Mouse (Mus musculus) midbrain, embryonic 12.5 days (tissue): ENCODE data around the gene Kcnq5. TPM values are rescaled to one million over a fixed set of nuclear protein-coding genes. Genes with fewer than 3 reads are reported as not detected.
"Not testable (repeated sequence)": the region's sequence is repeated elsewhere in the genome, so short reads cannot be mapped to it uniquely, and the experiment has no call there.

Experiments
- ATAC-seq: fragments of 200-750 bp; cut with Nextera tagmentation; 2 replicates; pipeline ENCODE4 v1.8.0; 2017; ENCODE audit warnings: low read depth, moderate TSS enrichment, moderate library complexity; ENCODE audit not compliant: low FRiP score
- H3K27ac ChIP-seq: fragments of 300-500 bp; sonication (generic); replicated peaks from 2 replicates; pipeline ENCODE4 v1.5.1; 2016; ENCODE audit warnings: mild to moderate bottlenecking
- H3K27me3 ChIP-seq: fragments of 300-500 bp; sonication (generic); 2 replicates; pipeline ENCODE4 v1.6.1; 2016; ENCODE audit warnings: mild to moderate bottlenecking
- H3K36me3 ChIP-seq: fragments of 300-500 bp; sonication (generic); 2 replicates; pipeline ENCODE4 v1.6.1; 2016
- H3K4me1 ChIP-seq: fragments of 300-500 bp; sonication (generic); 2 replicates; pipeline ENCODE4 v1.6.1; 2016
- H3K4me2 ChIP-seq: fragments of 300-500 bp; sonication (generic); replicated peaks from 2 replicates; pipeline ENCODE4 v1.6.1; 2016; ENCODE audit warnings: mild to moderate bottlenecking, moderate library complexity
- H3K4me3 ChIP-seq: fragments of 300-500 bp; sonication (generic); 2 replicates; pipeline ENCODE4 v1.5.1; 2016; ENCODE audit warnings: mild to moderate bottlenecking
- H3K9ac ChIP-seq: fragments of 300-500 bp; sonication (generic); replicated peaks from 2 replicates; pipeline ENCODE4 v1.6.1; 2016; ENCODE audit warnings: mild to moderate bottlenecking, moderate library complexity
- H3K9me3 ChIP-seq: fragments of 300-500 bp; sonication (generic); 2 replicates; pipeline ENCODE4 v1.6.1; 2016; ENCODE audit warnings: mild to moderate bottlenecking
- WGBS: fragments of 180-500 bp; shearing (Covaris S2); methylation state at CpG from one replicate; pipeline ENCODE4 v1.1.7; 2016; 5-methylcytosine and 5-hydroxymethylcytosine counted together
- polyA plus RNA-seq: library from polyadenylated mRNA; unstranded; fragments of >200 nt; fragmentation: Nextera tagmentation; extraction: Ambion mirVana; gene quantifications from 2 replicates; pipeline ENCODE4 v1.2.1, GENCODE M21; 2016

Kcnq5 gene
- polyA plus RNA-seq, 1 experiment from 2014 or later, result 1.5 TPM

DNA sequence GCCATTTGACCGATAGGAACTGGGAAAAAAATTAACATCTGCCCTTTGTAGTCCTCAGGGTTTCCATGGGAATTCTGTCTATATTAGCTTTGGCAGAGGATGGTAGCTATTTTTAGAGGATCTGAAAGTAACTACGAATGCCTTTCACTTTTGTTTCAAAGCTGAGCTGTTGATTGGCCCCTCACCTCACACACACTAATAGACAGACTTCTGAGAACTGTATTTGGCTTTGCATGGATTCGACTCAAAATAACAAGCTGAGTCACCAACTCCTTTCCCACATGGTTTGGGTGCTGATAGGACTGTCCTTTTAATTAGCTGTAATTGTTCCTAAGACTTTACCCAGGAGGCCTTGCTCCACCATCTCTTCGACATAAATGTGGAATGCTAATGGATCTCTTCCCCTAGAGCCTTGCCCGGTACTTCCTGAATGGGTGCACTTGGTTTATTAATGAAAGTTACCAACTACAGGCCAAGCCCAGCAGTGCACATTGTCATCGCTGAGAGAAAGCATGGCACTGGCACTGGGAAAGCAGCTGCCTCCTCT, 131.8 kb downstream of the Kcnq5 start:
- 80% methylated on average over 6 of the region's 6 CpGs for WGBS
- Histone ChIP-seq H3K27me3 (no peaks in the 10 kb centered on the region), H3K4me1 (no peaks in the 10 kb centered on the region), H3K4me2 (no peak overlapping the region), H3K36me3 (no peaks in the 10 kb centered on the region), H3K9me3 (no peaks in the 10 kb centered on the region), H3K27ac (no peak overlapping the region), H3K9ac (no peak overlapping the region), H3K4me3 (no peak overlapping the region)
- ATAC-seq, result no peak

DNA sequence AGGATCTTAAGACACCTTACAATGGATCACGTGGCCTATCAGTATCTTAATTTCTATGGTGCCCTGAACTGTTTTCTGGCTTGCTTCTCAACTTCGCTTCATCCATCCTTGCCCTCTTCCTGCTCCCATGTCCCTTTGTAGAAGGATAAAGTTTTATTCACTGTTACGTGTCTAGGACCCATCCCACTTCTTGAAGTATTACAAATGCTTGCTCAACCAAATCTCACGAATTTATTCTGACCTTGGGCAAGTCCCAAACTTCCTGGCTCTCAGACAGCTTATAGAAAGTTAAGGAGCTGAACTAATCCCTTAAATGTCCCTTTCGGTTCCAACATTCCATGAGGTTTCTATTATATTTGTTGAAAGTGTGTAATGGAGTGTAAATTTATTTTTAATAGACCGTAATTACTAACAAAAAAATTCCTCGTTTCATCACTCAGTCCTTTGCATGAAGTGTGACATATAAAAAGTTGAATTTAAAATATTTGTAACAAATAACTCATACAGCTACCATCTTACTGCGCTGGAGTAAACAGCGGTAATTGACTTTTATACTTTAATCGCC, 141.6 kb downstream of the Kcnq5 start:
- 32% methylated on average over 10 of the region's 10 CpGs for WGBS
- ATAC-seq, result peak; percentile 57; the same call in 1 of the 2 replicates
- peaks cover 12% of the 10 kb centered on the region; the same call in 1 of the 2 replicates for H3K27me3 ChIP-seq
- H3K4me3 ChIP-seq, result no peak overlapping the region
- no peak overlapping the region for H3K4me2 ChIP-seq
- H3K36me3 ChIP-seq, result no peaks in the 10 kb centered on the region
- H3K9ac ChIP-seq, result no peak overlapping the region
- no peaks in the 10 kb centered on the region for H3K9me3 ChIP-seq
- no peak overlapping the region for H3K27ac ChIP-seq
- no peaks in the 10 kb centered on the region for H3K4me1 ChIP-seq

DNA sequence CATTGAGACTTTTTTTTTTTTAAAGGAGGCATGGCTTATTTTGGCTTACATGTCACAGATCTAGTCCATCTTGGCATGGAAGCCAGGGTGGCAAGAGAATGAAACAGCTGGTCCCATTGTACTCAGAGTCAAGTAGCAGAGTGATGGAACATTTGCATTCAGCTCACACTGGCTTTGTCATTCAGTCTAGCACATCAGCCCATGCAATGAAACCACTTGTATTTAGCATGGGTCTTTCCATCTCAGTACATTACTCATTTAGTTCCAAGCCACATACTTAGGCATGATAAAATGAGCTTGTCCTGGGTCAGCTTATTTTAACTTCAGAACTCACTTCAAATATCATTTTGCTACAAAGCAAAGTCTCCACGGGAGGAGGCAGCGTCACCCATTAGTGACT, 156.7 kb downstream of the Kcnq5 start:
- peak; percentile 87 for ATAC-seq
- Histone ChIP-seq H3K4me1 (0 out of 2 replicates have a peak, but pooled peaks cover 2% of the 10 kb centered on the region), H3K36me3 (no peaks in the 10 kb centered on the region), H3K27me3 (no peaks in the 10 kb centered on the region), H3K4me3 (no peak overlapping the region), H3K9ac (no peak overlapping the region), H3K4me2 (no peak overlapping the region), H3K9me3 (no peaks in the 10 kb centered on the region), H3K27ac (no peak overlapping the region)
- WGBS, result 78% methylated on average over 2 of the region's 2 CpGs

DNA sequence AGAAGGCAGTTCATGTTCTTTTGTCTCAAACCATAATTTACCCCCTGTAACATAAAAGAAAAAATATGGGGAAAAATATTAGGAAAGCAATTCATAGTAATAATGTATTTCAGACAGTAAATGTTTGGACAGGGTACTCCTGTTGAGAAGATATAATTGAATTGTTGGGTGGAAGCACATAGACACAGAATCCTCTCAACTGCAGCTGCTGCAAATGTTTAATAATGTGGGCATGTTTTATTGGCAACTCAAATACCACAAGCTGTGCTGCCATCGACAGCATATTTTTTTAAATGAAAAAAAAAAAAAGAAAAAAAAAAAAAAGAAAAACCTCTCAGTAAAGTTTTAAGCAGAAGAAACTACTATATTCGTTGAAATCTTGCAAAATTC, 157.3 kb downstream of the Kcnq5 start:
- Histone ChIP-seq H3K27me3 (no peaks in the 10 kb centered on the region), H3K4me2 (no peak overlapping the region), H3K36me3 (no peaks in the 10 kb centered on the region), H3K9ac (no peak overlapping the region), H3K9me3 (no peaks in the 10 kb centered on the region), H3K27ac (no peak overlapping the region), H3K4me1 (0 out of 2 replicates have a peak, but pooled peaks cover 2% of the 10 kb centered on the region), H3K4me3 (no peak overlapping the region)
- no peak for ATAC-seq
- WGBS, result 75% methylated on average over 2 of the region's 2 CpGs

DNA sequence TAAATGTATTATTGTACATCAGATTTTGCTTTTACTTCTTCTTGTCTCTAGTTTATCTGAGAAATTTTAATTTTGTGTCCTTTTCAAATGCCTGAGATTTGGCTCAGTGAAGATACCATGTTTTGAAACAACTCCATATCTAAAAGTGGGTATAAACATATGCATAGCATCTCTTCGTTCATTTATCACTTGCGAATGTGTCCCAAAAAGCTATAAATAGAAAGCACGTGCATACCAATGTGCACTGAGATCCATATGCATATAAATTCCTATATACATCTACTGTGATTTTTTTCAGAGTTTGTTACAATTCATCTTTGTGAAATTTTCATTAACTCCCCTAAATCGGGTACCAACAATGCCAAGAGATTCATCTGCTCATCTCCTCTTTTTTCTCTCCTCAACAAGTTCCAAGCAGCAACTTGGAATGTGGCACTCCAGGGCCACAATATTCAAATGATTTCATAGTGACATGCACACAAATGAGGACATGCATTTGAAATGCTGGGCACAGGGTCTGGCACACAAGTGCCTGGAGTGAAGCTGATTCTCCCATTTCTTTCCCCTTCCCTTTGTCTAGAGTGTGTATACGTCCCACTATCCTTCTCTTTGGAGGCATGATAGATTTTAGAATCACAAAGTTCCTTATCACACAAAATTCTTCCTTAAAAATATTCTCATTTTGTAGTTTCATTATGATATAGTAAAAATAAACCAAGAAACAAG, 157.8 kb downstream of the Kcnq5 start:
- ATAC-seq, result no peak
- 81% methylated on average over 5 of the region's 5 CpGs for WGBS
- Histone ChIP-seq H3K4me3 (no peak overlapping the region), H3K9ac (no peak overlapping the region), H3K4me2 (no peak overlapping the region), H3K9me3 (no peaks in the 10 kb centered on the region), H3K27me3 (no peaks in the 10 kb centered on the region), H3K27ac (no peak overlapping the region), H3K4me1 (0 out of 2 replicates have a peak, but pooled peaks cover 2% of the 10 kb centered on the region), H3K36me3 (no peaks in the 10 kb centered on the region)

DNA sequence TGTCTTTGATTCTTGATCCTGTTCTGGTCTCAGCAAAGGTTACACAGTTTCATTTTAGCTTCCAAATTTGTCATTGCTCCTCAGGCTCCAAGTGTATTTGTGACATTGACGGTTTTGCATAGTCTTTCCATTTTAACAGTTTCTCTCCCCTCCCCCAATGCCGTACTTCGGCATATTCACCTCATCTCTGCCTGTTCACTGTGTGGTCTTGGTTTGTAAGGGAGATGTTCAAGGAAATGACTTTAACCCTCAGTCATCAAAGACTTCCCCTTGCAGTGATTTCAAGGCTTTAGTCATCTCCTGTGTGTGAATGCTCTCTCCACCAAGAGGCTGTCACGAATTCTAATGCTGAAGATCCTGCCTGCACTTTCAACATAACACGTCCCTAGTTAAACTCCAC, 181.0 kb downstream of the Kcnq5 start:
- Histone ChIP-seq H3K4me2 (no peak overlapping the region), H3K9ac (no peak overlapping the region), H3K27me3 (no peaks in the 10 kb centered on the region), H3K36me3 (no peaks in the 10 kb centered on the region), H3K4me1 (no peaks in the 10 kb centered on the region), H3K27ac (no peak overlapping the region), H3K4me3 (no peak overlapping the region), H3K9me3 (no peaks in the 10 kb centered on the region)
- no peak for ATAC-seq
- WGBS, result 91% methylated on average over 5 of the region's 5 CpGs

DNA sequence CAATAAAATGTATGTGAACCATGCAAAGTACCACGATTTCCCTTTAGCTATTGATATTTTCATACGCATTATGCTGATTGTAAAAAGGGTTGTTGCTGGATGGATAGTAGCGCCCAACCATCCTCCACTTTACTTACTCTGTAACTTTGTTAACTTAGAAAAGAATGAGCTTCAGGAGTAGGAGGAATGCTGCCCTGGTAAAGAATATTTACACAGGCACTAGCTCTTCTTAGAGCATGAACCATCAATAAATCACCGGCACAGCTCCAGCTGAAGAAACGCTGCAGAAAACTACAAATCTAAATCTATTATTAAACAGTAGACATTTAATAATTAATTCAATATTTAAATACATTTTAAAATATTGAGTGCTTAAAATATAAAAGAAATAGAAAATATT, 184.2 kb downstream of the Kcnq5 start:
- Histone ChIP-seq H3K27me3 (no peaks in the 10 kb centered on the region), H3K9me3 (no peaks in the 10 kb centered on the region), H3K4me1 (no peaks in the 10 kb centered on the region), H3K9ac (no peak overlapping the region), H3K36me3 (no peaks in the 10 kb centered on the region), H3K4me2 (no peak overlapping the region), H3K27ac (no peak overlapping the region), H3K4me3 (no peak overlapping the region)
- ATAC-seq, result no peak
- WGBS, result 94% methylated on average over 5 of the region's 5 CpGs

DNA sequence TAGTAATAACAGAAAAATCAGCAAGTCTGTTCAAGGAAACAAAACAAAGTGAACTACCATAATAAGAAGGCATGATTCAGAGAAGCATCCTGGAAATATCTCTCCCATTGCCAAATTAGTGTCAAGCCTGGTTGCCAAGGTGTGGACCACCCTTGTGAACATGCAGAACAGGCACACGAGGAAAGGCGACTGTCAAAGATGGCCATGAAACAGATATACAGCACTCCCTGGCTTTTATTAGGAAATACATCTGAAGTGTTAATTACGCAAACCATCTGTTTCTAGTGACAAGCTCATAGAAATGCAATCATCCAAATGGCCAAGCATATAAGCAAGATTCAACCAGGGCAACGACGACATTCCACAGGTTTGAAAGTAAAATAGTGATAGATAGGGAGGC, 187.8 kb downstream of the Kcnq5 start:
- Histone ChIP-seq H3K4me3 (no peak overlapping the region), H3K36me3 (no peaks in the 10 kb centered on the region), H3K27me3 (no peaks in the 10 kb centered on the region), H3K9ac (no peak overlapping the region), H3K9me3 (no peaks in the 10 kb centered on the region), H3K4me1 (no peaks in the 10 kb centered on the region), H3K4me2 (no peak overlapping the region), H3K27ac (no peak overlapping the region)
- WGBS, result 84% methylated on average over 5 of the region's 5 CpGs
- ATAC-seq, result no peak

DNA sequence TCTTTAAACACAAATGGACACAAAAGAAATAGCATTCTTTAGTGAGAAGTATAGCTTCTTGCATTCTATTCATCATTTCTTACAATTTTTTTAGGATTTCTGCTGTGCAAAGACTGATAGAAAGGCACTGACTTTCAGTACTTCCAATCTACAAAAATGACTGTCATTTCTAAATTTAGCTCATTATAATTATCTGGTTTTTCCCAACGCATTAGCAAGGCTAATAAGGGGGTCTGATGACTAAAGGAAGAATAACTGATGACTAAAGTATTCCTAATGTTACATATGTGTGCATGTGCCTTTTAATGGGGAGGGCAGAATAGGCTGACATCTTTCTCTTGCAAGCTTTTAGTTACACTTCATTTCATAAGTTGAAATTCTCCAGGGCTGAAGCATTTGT, 191.2 kb downstream of the Kcnq5 start:
- 75% methylated on average over 1 of the region's 1 CpGs for WGBS
- no peaks in the 10 kb centered on the region for H3K9me3 ChIP-seq
- H3K4me3 ChIP-seq, result no peak overlapping the region
- H3K27me3 ChIP-seq, result no peaks in the 10 kb centered on the region
- no peaks in the 10 kb centered on the region for H3K36me3 ChIP-seq
- ATAC-seq, result no peak
- H3K4me1 ChIP-seq, result no peaks in the 10 kb centered on the region
- no peak overlapping the region for H3K27ac ChIP-seq
- H3K9ac ChIP-seq, result no peak overlapping the region
- no peak overlapping the region for H3K4me2 ChIP-seq

DNA sequence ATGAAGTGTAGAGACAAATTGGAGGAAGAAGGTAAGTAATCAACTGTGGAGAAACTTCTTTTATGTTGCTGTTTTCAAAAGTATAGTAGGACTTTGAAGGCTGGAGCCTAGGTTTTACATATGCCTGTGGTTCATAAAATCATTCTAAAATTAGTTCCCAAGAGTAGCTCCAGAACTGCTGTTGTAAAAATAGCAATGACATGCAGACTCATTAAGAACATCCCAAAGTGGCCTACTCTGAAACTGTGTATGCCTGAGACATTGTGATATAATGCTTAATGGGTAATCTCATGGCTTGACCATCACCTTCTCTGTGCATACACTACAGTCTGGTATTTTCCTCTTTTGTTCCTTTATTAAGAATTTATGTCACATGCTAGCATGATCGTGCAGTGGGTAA, 212.4 kb downstream of the Kcnq5 start:
- Histone ChIP-seq H3K36me3 (no peaks in the 10 kb centered on the region), H3K9ac (no peak overlapping the region), H3K4me1 (no peaks in the 10 kb centered on the region), H3K27ac (no peak overlapping the region), H3K4me3 (no peak overlapping the region), H3K27me3 (no peaks in the 10 kb centered on the region), H3K4me2 (no peak overlapping the region), H3K9me3 (no peaks in the 10 kb centered on the region)
- ATAC-seq, result no peak
- WGBS, result 85% methylated on average over 1 of the region's 1 CpGs

DNA sequence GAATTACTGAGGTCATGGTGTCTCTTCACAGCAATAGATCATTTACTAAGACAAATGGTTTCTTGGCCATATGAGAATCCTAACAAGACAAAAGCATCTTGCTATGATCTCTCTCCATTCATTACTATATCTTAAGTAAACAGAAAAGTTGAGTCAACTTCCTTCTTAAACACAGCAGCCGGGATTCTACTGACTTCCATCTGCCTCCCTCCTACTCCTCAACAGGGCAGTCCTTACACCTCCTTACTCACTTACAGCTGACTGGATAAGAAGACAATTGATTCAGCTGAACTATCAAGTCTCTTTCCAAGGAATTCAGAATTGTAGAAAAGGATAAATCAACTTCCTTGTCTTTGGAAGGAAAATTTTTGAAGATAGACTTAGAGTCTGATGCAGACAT, 232.6 kb downstream of the Kcnq5 start:
- Histone ChIP-seq H3K4me1 (no peaks in the 10 kb centered on the region), H3K27ac (no peak overlapping the region), H3K27me3 (no peaks in the 10 kb centered on the region), H3K9me3 (no peaks in the 10 kb centered on the region), H3K36me3 (no peaks in the 10 kb centered on the region), H3K9ac (no peak overlapping the region), H3K4me2 (no peak overlapping the region), H3K4me3 (no peak overlapping the region)
- ATAC-seq, result no peak
- 70% methylated on average over 1 of the region's 1 CpGs for WGBS

DNA sequence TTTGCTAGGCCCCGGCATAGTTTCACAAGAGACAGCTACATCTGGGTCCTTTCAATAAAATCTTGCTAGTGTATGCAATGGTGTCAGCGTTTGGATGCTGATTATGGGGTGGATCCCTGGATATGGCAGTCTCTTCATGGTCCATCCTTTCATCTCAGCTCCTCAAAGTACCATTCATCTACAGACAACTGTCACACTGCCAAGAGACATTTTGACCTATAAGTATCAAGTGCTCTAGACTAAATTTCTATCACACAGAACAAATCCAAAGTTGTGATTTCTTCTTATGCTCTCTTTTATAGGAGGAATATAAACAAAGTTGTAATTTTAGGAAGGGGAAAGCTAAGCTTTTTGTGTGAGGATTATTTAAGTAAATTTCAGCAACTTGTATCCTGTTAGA, 238.5 kb downstream of the Kcnq5 start:
- H3K4me2 ChIP-seq, H3K36me3 ChIP-seq, H3K27ac ChIP-seq, H3K4me3 ChIP-seq, ATAC-seq, H3K27me3 ChIP-seq, H3K4me1 ChIP-seq, H3K9ac ChIP-seq, H3K9me3 ChIP-seq: not testable (repeated sequence)
- 85% methylated on average over 2 of the region's 2 CpGs for WGBS
